Mouse (Mus musculus): ENCODE measurements around the gene Rtp1. TPM values are rescaled to one million over a fixed set of nuclear protein-coding genes. Genes with fewer than 3 reads are reported as not detected.

The Rtp1 gene
- not detected for total RNA-seq (2023)

DNA sequence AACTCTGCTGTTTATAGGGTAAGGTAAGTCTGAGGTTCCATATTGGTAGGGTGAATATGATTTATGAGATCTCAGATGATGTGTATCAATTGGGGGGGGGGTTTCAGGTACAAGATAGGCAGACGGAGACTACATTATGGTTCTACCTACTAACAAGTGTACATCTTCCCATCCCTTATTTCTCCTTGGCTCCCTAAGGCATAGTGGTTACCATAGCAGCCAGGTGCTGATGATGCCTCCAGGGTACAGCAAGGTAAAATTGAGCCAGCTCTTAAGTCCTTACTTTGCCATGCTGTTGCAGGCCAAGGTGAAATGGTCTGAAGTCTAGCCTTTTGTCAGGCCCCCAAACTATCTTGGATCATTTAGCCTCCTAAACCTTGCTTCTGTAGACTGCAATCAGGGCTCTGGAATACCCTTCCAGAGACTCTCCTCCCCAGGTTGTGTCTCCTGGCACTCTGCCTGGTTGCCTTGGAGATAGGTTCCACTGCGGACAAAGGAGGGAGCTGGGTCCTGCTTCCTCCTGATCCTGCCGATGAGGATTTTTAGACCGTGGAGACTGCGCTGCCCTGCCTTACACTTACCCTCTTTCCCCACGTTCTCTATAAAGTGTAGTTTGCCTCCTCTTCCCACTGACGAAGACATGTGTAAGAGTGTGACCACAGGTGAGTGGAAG is at the start of gene Rtp1:
Rtp1 (plus strand) TSS at position 487 of the 673 bp plus-strand sequence.

Other genes with a start within 250 kb of the Rtp1 start
- gene St6gal1, start 204.4 kb upstream of the Rtp1 start, total RNA-seq (2023): 10 to 100 TPM; 70.9 to 79.3 TPM
- 10 to 100 TPM; 29.3 to 42.2 TPM for gene Rtp4, start 91.2 kb downstream of the Rtp1 start, total RNA-seq (2023)
- gene Masp1, start 91.7 kb downstream of the Rtp1 start, total RNA-seq (2023): under 1 TPM in 1 of 2 experiments, not detected in 1; 0.15 TPM